Mouse (Mus musculus) layer of hippocampus, adult 8-10 months (tissue): Measurements from ENCODE around the gene Ptgis. TPM values are rescaled to one million over a fixed set of nuclear protein-coding genes. Genes with fewer than 3 reads are reported as not detected.

Experiments used
- DNase-seq, 2 experiments: peaks; one replicate each; pipeline ENCODE4 v3.0.0; 2022; ENCODE audit warnings: low spot score in 2 of 2
- total RNA-seq, 4 experiments: library from RNA; stranded (reverse); gene quantifications; 2 replicates each; pipeline ENCODE4 v1.2.4; 2022

Ptgis gene
- total RNA-seq, 4 experiments from 2014 or later, result 1.7 to 2.2 (median 1.7) TPM

- DNase-seq, result no peak
These were observed 23.5 kb upstream of the Ptgis start for GRCm38 (mm10) chr2:167263931-167264330.

- DNase-seq, result no peak
These were observed 22.8 kb upstream of the Ptgis start for GRCm38 (mm10) chr2:167263040-167263810.

- no peak for DNase-seq
These were observed 22.0 kb upstream of the Ptgis start for GRCm38 (mm10) chr2:167262433-167262832.

- DNase-seq, result no peak
These were observed 20.7 kb upstream of the Ptgis start for GRCm38 (mm10) chr2:167261106-167261505.

GRCm38 (mm10) chr2:167257790-167258189, 17.4 kb upstream of the Ptgis start:
- no peak for DNase-seq

- no peak for DNase-seq
These were observed 14.4 kb upstream of the Ptgis start for GRCm38 (mm10) chr2:167254808-167255207.

- DNase-seq, result no peak
These were observed 13.8 kb upstream of the Ptgis start for GRCm38 (mm10) chr2:167254185-167254584.

GRCm38 (mm10) chr2:167253476-167253875, 13.1 kb upstream of the Ptgis start:
- DNase-seq, result no peak

- DNase-seq, result no peak
These were observed 11.8 kb upstream of the Ptgis start for GRCm38 (mm10) chr2:167252057-167252687.

- DNase-seq, result no peak
These were observed 10.4 kb upstream of the Ptgis start for GRCm38 (mm10) chr2:167250736-167251337.

- no peak for DNase-seq
These were observed 9.8 kb upstream of the Ptgis start for GRCm38 (mm10) chr2:167250003-167250735.

- DNase-seq, result no peak
These were observed 9.2 kb upstream of the Ptgis start for GRCm38 (mm10) chr2:167249591-167249990.

GRCm38 (mm10) chr2:167247823-167248222, 7.4 kb upstream of the Ptgis start:
- DNase-seq, result no peak

GRCm38 (mm10) chr2:167246704-167247103, 6.3 kb upstream of the Ptgis start:
- DNase-seq, result no peak

- DNase-seq, result no peak
These were observed 4.5 kb upstream of the Ptgis start for GRCm38 (mm10) chr2:167244892-167245291.

- DNase-seq, result no peak
These were observed 3.6 kb upstream of the Ptgis start for GRCm38 (mm10) chr2:167243831-167244563.

- no peak for DNase-seq
These were observed 1.1 kb downstream of the Ptgis start for GRCm38 (mm10) chr2:167239262-167239661.

- DNase-seq, result no peak
These were observed 3.2 kb downstream of the Ptgis start for GRCm38 (mm10) chr2:167237224-167237623.

- no peak for DNase-seq
These were observed 4.2 kb downstream of the Ptgis start for GRCm38 (mm10) chr2:167236174-167236573.

- DNase-seq, result no peak
These were observed 4.9 kb downstream of the Ptgis start for GRCm38 (mm10) chr2:167235338-167236018.

GRCm38 (mm10) chr2:167233771-167234170, 6.6 kb downstream of the Ptgis start:
- DNase-seq, result no peak
